Mouse (Mus musculus): Measurements from ENCODE around the gene Ttpal. TPM values are rescaled to one million over a fixed set of nuclear protein-coding genes. Genes with fewer than 3 reads are reported as not detected.

Gene Ttpal
- 19.2 TPM for polyA plus RNA-seq (2014; fragmentation: Illumina TruSeq; extraction: RNeasy Lipid Tissue Mini Kit (QIAGEN cat#74804); ENCODE audit: low replicate concordance)

DNA sequence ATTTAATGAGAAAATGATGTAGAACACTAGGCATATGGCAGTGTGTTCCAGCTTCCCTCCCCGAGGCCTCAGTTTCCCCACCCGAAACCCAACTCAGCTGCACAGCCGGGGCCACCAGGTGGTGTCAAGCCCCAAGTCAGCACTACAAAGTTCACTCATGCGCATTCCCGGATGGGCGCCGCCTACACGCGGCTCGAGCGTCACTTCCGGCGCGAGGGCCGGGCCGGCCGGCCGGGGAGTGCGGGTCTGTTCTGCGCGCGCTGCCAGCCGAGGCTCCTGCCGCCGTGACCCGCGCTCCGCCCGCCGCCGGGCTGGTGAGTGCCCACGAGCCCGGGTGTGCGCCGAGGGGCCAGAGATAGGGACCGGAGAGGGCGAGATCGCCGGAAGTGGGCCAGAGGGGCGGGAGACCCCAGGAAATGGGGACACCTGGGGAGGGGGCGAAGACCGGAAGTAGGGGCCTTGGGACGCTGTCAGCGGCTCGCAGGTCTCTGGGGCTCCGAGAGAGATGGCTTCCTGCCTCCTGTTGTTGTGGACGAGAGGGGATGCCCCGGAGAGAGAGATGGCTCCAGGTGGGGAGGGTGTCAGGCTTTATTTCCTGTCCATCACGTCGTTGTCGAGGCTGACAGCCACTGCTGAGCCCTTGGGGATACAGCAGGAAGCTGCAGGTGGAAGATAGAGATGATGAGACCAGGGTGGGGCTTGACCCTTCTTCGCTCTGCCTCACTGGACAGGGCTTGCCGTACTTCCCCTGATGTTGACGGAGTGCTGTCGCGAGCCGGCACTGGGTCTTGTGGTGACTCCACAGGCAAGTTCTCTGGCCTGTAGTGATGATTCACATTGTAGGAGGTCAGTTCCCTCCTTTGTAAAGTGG, at the start of gene Ttpal:
Gene Ttpal (plus strand): TSS at position 214 of the 871 bp plus-strand sequence.

DNA sequence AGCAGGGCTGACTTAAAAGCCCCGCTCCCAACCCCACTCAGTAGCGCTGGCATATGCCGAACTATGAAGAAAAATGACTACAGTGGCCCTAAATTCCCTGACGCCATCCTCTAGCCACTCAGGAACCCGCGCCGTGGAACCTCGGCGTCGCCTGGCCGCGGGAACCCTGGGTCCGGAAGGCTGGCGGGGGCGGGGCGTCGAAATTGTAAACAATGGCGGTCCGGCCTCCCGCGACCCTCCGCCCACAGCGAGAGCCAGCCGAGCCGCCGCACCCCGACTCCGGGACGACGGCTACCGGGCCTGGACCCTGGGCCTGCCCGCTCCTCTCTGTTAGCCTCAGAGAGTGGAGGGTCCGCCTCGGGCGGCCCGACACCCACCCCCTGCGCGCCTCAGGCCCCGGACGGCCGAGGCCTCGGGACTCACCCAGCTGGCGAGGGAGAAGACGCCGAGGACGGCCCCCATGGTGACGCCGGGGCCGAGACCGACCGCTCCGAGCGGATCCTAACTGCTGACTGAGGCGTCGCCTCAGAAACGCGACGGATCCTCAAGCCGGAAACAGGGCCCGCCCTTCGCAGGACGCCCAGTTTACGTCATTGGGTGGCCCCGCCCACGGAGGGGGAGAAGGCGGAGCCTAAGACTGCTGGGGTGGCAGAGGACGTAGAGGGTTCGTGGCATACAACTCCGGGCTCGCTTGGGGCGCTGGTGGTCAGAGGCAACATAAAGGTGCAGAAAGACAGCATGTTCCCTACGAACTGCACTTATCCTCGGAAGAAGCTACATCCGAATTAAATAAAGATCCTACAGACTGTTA, 42.7 kb downstream of the Ttpal start, which contains the start of gene Serinc3:
Gene Serinc3 (minus strand): TSS at position 557 of the 811 bp plus-strand sequence.

DNA sequence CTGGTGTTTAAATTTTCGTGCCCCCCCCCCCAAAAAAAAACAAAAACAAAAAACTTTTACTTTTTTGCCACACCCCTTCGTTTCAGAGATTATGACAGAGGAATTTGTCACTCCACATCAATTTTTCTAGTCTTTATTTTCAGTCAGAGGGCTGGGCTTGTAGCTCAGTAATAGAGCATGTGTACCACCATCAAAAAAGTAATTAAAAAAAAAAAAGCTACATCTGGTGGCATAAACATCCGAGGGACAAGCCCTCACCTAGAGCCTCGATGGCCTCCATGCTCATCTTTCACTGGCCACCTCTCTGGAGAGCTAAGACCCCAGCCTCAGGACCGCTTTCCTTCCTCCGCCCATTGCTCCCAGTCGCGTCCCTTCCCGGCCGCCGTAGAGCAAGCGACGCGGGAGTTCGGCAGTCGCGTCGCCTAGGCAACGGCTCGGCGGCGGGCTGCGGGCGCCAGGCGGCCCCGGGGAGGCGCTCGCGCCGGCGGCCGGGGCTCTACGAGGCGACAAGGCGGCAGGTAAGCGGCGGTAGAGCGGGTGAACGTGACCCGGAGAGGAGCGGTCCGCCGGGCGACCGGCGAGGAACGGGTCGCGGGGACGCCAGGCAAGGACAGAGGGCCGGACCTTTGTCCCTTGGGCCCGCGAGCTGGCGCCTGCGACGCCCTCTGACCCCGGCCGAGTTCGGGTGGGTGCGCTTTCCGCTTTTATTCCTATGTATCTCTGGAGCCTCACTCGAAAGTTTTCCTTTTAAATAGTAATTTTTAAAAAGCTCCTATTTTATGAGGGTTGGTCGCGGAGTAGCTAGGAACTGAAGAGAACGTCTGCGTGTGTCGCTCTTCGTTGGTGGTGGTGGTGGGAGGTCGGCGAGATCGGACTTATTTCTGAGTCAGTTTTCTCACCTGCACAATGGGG, 56.1 kb downstream of the Ttpal start, which contains the start of gene Pkig:
Gene Pkig (plus strand): TSS at position 412 of the 912 bp plus-strand sequence.

Other genes with a start within 250 kb of the Ttpal start
- not detected for gene Jph2, start 204.3 kb upstream of the Ttpal start, polyA plus RNA-seq (2014; fragmentation: Illumina TruSeq; extraction: RNeasy Lipid Tissue Mini Kit (QIAGEN cat#74804); ENCODE audit: low replicate concordance)
- gene Oser1, start 177.6 kb upstream of the Ttpal start, polyA plus RNA-seq (2014; fragmentation: Illumina TruSeq; extraction: RNeasy Lipid Tissue Mini Kit (QIAGEN cat#74804); ENCODE audit: low replicate concordance), result 57.6 TPM
- not detected for gene Gdap1l1, start 163.8 kb upstream of the Ttpal start, polyA plus RNA-seq (2014; fragmentation: Illumina TruSeq; extraction: RNeasy Lipid Tissue Mini Kit (QIAGEN cat#74804); ENCODE audit: low replicate concordance)
- gene Fitm2, start 129.7 kb upstream of the Ttpal start, polyA plus RNA-seq (2014; fragmentation: Illumina TruSeq; extraction: RNeasy Lipid Tissue Mini Kit (QIAGEN cat#74804); ENCODE audit: low replicate concordance), result 8.3 TPM
- gene R3hdml, start 110.0 kb upstream of the Ttpal start, polyA plus RNA-seq (2014; fragmentation: Illumina TruSeq; extraction: RNeasy Lipid Tissue Mini Kit (QIAGEN cat#74804); ENCODE audit: low replicate concordance), result not detected
- 100.0 TPM for gene Hnf4a, start 95.5 kb upstream of the Ttpal start, polyA plus RNA-seq (2014; fragmentation: Illumina TruSeq; extraction: RNeasy Lipid Tissue Mini Kit (QIAGEN cat#74804); ENCODE audit: low replicate concordance)
- gene Serinc3, start 42.8 kb downstream of the Ttpal start, polyA plus RNA-seq (2014; fragmentation: Illumina TruSeq; extraction: RNeasy Lipid Tissue Mini Kit (QIAGEN cat#74804); ENCODE audit: low replicate concordance), result 770 TPM
- 50.9 TPM for gene Pkig, start 56.1 kb downstream of the Ttpal start, polyA plus RNA-seq (2014; fragmentation: Illumina TruSeq; extraction: RNeasy Lipid Tissue Mini Kit (QIAGEN cat#74804); ENCODE audit: low replicate concordance)
- 111 TPM for gene Ada, start 147.9 kb downstream of the Ttpal start, polyA plus RNA-seq (2014; fragmentation: Illumina TruSeq; extraction: RNeasy Lipid Tissue Mini Kit (QIAGEN cat#74804); ENCODE audit: low replicate concordance)
- not detected for gene Ccn5, start 218.5 kb downstream of the Ttpal start, polyA plus RNA-seq (2014; fragmentation: Illumina TruSeq; extraction: RNeasy Lipid Tissue Mini Kit (QIAGEN cat#74804); ENCODE audit: low replicate concordance)